Mouse (Mus musculus): ENCODE measurements at regions not wholly inside any gene's neighbourhood (a gene's known extent, or its start where the extent isn't known, plus 50 kb on each side); places are given as distances from the start of the nearest gene placed in this dataset.

DNA sequence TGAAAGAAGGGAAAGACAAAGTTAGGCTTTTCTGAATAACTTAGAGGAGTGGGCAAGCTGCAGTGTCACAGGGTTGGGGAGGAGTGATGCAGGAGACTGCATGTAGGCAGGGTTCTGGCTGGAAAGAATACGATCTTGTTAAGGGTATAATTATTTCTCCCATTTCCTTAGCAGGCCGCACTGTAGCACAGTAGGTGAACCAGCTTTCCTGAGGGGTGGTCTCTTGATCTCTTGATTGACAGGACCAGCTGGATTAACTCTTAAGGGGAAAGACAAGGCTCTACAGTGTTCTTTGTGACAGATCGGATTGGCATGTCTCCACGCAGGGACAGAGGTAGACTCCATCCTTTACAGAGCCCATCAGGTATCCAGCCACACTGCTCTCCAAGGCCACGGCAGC lies 54.5 kb upstream of the Meis1 start:
- Histone ChIP-seq H3K27ac (ENCODE audit: insufficient read depth, low read depth, low read length) (no peak overlapping the region), H3K36me3 (ENCODE audit: control insufficient read depth, insufficient read depth, low read length) (no peaks in the 10 kb centered on the region), H3K4me1 (ENCODE audit: control insufficient read depth, insufficient read depth, low read length) (no peaks in the 10 kb centered on the region), H3K27me3 (replicated peaks; ENCODE audit: control insufficient read depth, insufficient read depth, low read length) (no peaks in the 10 kb centered on the region), H3K4me3 (ENCODE audit: insufficient read depth, low read depth, low read length) (no peak overlapping the region)
- no peak for DNase-seq
- 85% methylated on average over 5 of the region's 5 CpGs for WGBS
- TF ChIP-seq CTCF (conservative IDR thresholded peaks at IDR 0.05; ENCODE audit: insufficient read depth, insufficient read length, low read depth, low read length), result no peak
- no peak for TF ChIP-seq POLR2A (IDR thresholded peaks at IDR 0.05; ENCODE audit: low read depth, low read length)

DNA sequence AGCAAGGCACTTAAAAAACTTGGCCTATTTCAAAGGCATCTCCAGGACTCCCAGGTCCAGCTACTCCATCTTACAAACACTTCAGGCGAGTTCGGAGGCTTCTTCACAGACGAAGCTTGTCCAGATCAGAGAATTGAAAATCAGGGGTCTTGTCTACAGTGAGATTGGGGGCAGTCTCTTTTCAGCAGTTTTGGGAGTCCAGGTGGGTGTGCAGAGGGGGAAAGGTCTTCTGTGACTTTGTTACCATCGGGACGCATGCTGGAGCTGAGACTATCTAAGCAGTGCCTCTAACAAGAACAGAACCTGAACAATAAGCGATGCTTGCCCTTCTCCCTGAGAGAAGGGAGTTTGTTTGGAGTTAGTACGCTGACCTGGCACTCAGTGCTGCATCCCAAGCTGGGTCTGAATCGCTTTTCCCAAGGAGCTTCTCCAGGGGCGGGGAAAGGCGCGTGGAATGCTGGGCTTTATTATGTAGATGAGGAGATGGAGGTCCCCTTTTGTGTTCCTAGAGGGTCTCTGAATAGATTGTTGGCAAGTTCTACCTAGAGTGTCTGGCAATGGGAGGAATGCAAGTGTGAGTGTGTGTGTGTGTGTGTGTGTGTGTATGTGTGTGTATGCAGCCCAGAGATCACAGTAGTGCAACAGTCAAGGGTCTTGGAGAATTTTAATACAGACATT lies 55.2 kb upstream of the Meis1 start:
- no peak overlapping the region for H3K4me3 ChIP-seq (ENCODE audit: insufficient read depth, low read depth, low read length)
- TF ChIP-seq POLR2A (IDR thresholded peaks at IDR 0.05; ENCODE audit: low read depth, low read length), result no peak
- TF ChIP-seq CTCF (conservative IDR thresholded peaks at IDR 0.05; ENCODE audit: insufficient read depth, insufficient read length, low read depth, low read length), result no peak
- 69% methylated on average over 11 of the region's 11 CpGs for WGBS
- no peaks in the 10 kb centered on the region for H3K4me1 ChIP-seq (ENCODE audit: control insufficient read depth, insufficient read depth, low read length)
- no peaks in the 10 kb centered on the region for H3K36me3 ChIP-seq (ENCODE audit: control insufficient read depth, insufficient read depth, low read length)
- no peak for DNase-seq
- H3K27me3 ChIP-seq (replicated peaks; ENCODE audit: control insufficient read depth, insufficient read depth, low read length), result no peaks in the 10 kb centered on the region
- H3K27ac ChIP-seq (ENCODE audit: insufficient read depth, low read depth, low read length), result no peak overlapping the region

DNA sequence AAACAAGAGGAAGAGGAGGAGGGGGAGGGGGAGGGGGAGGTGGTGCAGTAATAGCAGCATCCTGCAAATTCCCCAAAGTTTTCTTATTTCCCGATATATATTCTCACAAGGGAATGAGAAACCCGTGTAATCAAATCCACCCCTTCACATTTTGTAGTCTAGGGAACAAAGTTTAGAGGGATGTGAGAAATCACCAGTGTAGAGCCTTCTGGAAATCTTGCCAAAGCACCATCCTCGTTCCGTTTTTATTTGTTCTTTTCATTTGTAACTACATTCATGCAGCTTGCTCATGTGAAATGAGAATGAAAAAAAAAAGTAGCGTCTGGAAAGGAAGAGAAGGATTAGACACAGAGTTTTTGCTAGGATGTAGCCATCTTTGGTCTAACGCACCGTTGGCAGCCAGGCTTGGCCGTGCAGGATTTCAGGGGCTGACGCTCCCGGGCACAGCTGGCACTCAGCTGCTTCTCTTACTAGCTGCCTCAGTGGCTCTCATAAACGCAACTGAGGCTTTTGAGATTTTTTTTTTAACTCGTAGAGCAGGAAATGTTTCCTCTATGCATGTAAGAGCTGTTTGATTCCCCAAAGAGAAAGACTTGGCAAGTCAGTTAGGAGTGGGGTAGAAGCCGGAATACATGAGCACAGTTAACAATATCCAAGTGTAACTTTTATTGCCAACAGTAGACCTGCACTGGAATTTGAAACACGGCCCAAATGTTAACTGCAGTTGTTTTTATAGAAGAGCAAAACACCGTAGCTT lies 72.5 kb upstream of the Meis1 start:
- H3K4me1 ChIP-seq (ENCODE audit: control insufficient read depth, insufficient read depth, low read length), result no peaks in the 10 kb centered on the region
- no peak for DNase-seq
- no peak overlapping the region for H3K4me3 ChIP-seq (ENCODE audit: insufficient read depth, low read depth, low read length)
- no peaks in the 10 kb centered on the region for H3K36me3 ChIP-seq (ENCODE audit: control insufficient read depth, insufficient read depth, low read length)
- H3K27me3 ChIP-seq (replicated peaks; ENCODE audit: control insufficient read depth, insufficient read depth, low read length), result no peaks in the 10 kb centered on the region
- no peak overlapping the region for H3K27ac ChIP-seq (ENCODE audit: insufficient read depth, low read depth, low read length)
- WGBS, result 61% methylated on average over 15 of the region's 15 CpGs
- TF ChIP-seq CTCF (conservative IDR thresholded peaks at IDR 0.05; ENCODE audit: insufficient read depth, insufficient read length, low read depth, low read length) (no peak), POLR2A (IDR thresholded peaks at IDR 0.05; ENCODE audit: low read depth, low read length) (no peak)

DNA sequence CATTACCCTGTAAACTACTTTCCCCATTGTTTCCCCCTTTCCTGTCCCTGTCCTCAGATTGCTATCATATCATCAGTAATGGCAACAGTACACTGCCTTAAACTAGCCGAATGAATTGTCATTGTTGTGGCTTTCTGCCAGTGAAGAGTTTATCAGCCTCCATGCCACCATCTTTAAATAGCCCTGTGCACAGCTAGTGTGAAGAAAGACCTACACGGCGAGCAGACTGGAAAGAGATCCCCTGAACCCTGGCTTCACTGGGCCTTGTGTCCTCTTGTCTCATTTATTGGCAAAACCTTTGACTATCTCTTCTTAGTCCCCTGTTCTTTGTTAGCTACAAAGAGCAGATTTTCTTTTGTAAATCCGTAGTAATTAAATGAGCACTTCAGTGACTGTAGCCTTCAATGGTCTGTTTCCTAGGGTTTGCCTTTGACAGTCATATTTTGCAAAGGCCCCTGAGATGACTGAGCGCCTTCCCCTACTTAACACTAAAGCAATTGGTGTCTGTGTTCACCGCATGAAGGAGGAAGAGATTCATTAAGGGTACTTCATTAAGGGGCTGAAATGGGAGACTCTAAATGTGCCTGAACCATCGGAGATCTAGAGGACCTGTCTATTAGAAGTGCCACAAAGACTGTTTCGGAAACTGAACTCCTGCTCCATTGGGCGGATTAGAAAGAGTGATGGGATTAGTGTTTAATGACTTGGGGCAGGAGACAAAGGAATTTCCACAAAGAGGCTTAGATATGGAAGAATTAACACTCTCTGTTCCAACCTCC lies 74.4 kb upstream of the Meis1 start:
- WGBS, result 68% methylated on average over 9 of the region's 9 CpGs
- Histone ChIP-seq H3K4me3 (ENCODE audit: insufficient read depth, low read depth, low read length) (no peak overlapping the region), H3K4me1 (ENCODE audit: control insufficient read depth, insufficient read depth, low read length) (no peaks in the 10 kb centered on the region), H3K27me3 (replicated peaks; ENCODE audit: control insufficient read depth, insufficient read depth, low read length) (no peaks in the 10 kb centered on the region), H3K36me3 (ENCODE audit: control insufficient read depth, insufficient read depth, low read length) (no peaks in the 10 kb centered on the region), H3K27ac (ENCODE audit: insufficient read depth, low read depth, low read length) (no peak overlapping the region)
- no peak for DNase-seq
- no peak for TF ChIP-seq POLR2A (IDR thresholded peaks at IDR 0.05; ENCODE audit: low read depth, low read length)
- no peak for TF ChIP-seq CTCF (conservative IDR thresholded peaks at IDR 0.05; ENCODE audit: insufficient read depth, insufficient read length, low read depth, low read length)

DNA sequence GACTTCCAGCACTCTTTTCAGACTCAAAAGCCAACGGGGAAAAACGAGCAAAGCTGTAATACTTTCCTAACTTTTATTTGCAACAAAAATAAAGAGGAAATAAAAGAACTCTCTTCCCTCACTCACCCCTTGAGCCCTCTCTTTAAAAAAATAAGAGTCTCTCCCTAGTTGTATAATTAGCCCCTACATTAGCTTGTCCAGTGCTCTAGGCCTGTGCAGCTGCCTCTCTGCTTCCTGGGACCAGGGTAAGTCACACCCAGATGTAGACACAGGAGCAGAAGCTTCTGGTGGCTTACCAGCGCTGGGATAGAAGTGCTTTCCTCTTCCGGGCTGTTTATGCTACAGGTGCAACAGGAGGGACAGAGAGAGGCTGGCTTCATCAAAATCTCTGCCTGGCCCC lies 75.0 kb upstream of the Meis1 start:
- Histone ChIP-seq H3K27me3 (replicated peaks; ENCODE audit: control insufficient read depth, insufficient read depth, low read length) (no peaks in the 10 kb centered on the region), H3K4me1 (ENCODE audit: control insufficient read depth, insufficient read depth, low read length) (no peaks in the 10 kb centered on the region), H3K36me3 (ENCODE audit: control insufficient read depth, insufficient read depth, low read length) (no peaks in the 10 kb centered on the region), H3K4me3 (ENCODE audit: insufficient read depth, low read depth, low read length) (no peak overlapping the region), H3K27ac (ENCODE audit: insufficient read depth, low read depth, low read length) (no peak overlapping the region)
- WGBS, result 77% methylated on average over 4 of the region's 4 CpGs
- no peak for TF ChIP-seq POLR2A (IDR thresholded peaks at IDR 0.05; ENCODE audit: low read depth, low read length)
- no peak for DNase-seq

DNA sequence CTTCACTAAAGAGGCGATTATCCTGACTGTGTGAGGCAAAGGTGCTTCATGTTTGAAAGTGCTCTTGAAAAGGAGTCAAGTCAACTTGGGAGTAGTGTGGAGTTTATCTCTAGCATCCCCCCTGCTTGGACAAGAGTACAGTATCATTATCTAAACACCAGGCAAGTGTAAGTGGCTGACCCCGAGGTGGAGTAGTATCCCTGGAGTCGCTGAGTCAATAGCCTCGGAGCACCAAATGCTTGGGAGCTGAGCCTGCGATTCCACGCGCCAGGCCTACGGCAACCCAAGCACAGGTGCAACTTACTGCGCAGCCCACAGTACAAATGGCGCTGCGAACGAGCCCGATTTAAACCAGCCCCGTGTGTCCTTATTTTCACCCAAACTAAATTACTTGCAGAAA lies 75.4 kb upstream of the Meis1 start:
- Histone ChIP-seq H3K4me1 (ENCODE audit: control insufficient read depth, insufficient read depth, low read length) (no peaks in the 10 kb centered on the region), H3K36me3 (ENCODE audit: control insufficient read depth, insufficient read depth, low read length) (no peaks in the 10 kb centered on the region), H3K4me3 (ENCODE audit: insufficient read depth, low read depth, low read length) (no peak overlapping the region), H3K27ac (ENCODE audit: insufficient read depth, low read depth, low read length) (no peak overlapping the region), H3K27me3 (replicated peaks; ENCODE audit: control insufficient read depth, insufficient read depth, low read length) (no peaks in the 10 kb centered on the region)
- 84% methylated on average over 14 of the region's 14 CpGs for WGBS
- DNase-seq, result no peak
- TF ChIP-seq POLR2A (IDR thresholded peaks at IDR 0.05; ENCODE audit: low read depth, low read length), result no peak
- no peak for TF ChIP-seq CTCF (conservative IDR thresholded peaks at IDR 0.05; ENCODE audit: insufficient read depth, insufficient read length, low read depth, low read length)

DNA sequence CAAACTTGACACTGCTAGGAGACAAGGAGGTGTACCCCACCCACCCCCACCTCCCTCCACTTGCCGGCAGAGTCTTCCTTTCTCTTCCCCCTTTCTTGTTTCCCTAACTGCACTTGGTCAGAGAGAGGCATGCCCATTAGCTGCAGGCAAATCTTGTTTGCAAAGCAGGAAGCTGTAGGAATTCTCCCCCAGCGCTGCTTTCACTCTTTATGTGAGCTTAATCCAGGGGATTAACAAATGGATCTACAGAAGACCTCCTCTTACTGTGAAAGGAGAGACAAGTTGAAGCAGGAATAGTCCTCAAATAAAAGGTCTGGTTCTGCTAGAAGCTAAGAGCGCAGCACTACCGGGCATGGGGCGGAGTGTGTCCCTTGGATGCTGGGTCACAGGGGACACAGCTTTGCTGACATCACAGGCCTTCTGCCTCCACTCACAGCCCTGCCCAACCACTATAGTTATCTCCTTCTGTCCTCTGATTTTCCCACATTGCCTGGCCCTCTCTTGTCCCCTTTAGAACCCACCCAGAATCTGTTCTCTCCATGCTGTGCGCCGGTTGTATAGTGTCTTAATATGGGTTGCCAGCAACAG lies 84.3 kb upstream of the Meis1 start:
- TF ChIP-seq CTCF (conservative IDR thresholded peaks at IDR 0.05; ENCODE audit: insufficient read depth, insufficient read length, low read depth, low read length) (no peak), POLR2A (IDR thresholded peaks at IDR 0.05; ENCODE audit: low read depth, low read length) (no peak)

More for the DNA sequence above, 84.3 kb upstream of the Meis1 start:
- no peak overlapping the region for H3K27ac ChIP-seq (ENCODE audit: insufficient read depth, low read depth, low read length)
- no peaks in the 10 kb centered on the region for H3K4me1 ChIP-seq (ENCODE audit: control insufficient read depth, insufficient read depth, low read length)
- DNase-seq, result no peak
- no peaks in the 10 kb centered on the region for H3K27me3 ChIP-seq (replicated peaks; ENCODE audit: control insufficient read depth, insufficient read depth, low read length)
- H3K36me3 ChIP-seq (ENCODE audit: control insufficient read depth, insufficient read depth, low read length), result no peaks in the 10 kb centered on the region
- WGBS, result 66% methylated on average over 7 of the region's 7 CpGs
- H3K4me3 ChIP-seq (ENCODE audit: insufficient read depth, low read depth, low read length), result no peak overlapping the region

Measured in kidney, adult 2 months (tissue).